Mouse (Mus musculus) frontal cortex, postnatal 25 days (tissue): ENCODE results near the gene Paqr7.
"Not testable (repeated sequence)": the region's sequence is repeated elsewhere in the genome, so short reads cannot be mapped to it uniquely, and the experiment has no call there.

Experiments
- DNase-seq, 2 experiments: peaks; one replicate each; pipeline ENCODE4 v3.0.0; 2022; ENCODE audit warnings: low spot score in 2 of 2

Gene Paqr7

GRCm38 (mm10) chr4:134473764-134474163 lies 22.7 kb upstream of the Paqr7 start:
- no peak for DNase-seq

GRCm38 (mm10) chr4:134474240-134474639 lies 22.3 kb upstream of the Paqr7 start:
- DNase-seq: no peak

- DNase-seq: no peak
Observed at GRCm38 (mm10) chr4:134476899-134477298, 19.6 kb upstream of the Paqr7 start.

DNA sequence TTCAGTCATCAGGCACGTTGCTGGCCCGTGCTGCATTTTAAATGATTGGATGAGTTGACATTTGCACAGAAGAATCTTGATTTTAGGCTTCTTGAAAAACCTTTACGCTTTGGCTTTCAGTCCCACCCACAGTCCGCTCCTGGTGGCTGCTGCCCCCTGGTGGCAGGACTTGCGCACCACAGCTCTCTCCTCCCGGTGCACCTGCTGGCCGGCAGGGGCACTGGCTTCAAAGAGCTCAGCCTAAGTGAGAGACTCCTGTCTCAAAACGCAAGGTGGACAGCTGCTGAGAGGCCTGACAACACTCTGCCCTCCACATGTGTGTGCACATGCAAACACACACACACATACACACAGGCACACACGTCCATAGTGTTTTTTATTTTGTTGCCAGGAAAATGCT lies 18.5 kb upstream of the Paqr7 start:
- peak; percentile 86 to 95 for DNase-seq

DNA sequence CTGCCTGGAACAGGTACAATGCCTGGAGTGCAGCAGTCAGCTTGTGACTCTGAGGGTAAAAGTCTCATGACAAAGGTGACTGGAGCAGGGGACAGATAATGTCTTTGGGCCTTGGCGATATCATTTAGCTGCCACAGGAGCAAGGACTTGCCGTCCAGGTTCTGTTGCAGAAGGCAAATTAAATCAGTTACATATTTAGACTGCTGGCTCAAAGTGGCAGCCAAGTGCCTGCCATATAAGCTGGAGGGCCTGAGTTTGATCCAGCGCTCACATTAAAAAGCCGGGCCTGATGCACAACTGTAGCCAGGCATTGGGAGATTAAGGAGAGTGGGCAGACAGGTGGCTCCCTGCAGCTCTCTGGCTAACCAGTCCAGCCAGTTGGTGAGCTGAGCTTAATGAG lies 16.7 kb upstream of the Paqr7 start:
- no peak for DNase-seq

DNA sequence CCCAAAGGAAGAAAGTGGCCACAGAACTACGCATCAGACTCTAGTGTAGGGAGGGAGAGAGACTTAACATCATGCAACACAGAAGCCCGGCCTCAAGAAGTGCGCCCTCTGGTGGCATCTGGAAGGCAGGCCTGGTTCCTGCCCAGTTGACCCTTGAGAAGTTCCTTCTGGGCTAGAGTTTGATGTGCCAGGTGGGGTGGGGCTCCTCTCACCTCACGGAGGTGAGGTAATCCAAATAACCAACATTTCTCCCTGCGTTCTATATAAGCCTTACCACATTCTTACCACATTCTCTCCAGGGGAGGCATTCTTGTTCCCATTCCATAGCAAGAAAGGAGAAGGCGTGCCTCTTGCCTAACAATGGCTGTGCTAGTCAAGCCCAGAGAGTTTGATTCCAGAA lies 15.6 kb upstream of the Paqr7 start:
- peak in 1 of 2 experiments; percentile 65 for DNase-seq

DNA sequence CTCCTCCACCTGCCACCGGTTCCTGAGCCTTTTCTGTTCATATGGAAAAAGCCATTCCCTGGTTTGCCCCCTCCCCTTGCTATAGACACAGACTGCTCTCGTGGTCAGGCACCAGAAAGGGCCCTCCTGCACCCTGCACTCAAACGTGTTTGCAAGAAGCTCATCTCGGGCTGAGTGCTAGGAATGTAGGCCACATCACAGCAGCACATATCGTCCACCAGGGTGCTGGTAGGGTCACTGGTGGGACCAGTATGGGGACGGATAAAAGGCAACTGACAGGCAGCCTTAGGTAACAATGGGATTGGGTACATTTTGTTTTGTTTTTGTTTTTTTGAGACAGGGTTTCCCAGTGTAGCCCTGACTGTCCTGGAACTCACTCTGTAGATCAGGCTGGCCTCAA lies 15.2 kb upstream of the Paqr7 start:
- no peak for DNase-seq

GRCm38 (mm10) chr4:134482442-134482841 lies 14.1 kb upstream of the Paqr7 start:
- DNase-seq: no peak

DNA sequence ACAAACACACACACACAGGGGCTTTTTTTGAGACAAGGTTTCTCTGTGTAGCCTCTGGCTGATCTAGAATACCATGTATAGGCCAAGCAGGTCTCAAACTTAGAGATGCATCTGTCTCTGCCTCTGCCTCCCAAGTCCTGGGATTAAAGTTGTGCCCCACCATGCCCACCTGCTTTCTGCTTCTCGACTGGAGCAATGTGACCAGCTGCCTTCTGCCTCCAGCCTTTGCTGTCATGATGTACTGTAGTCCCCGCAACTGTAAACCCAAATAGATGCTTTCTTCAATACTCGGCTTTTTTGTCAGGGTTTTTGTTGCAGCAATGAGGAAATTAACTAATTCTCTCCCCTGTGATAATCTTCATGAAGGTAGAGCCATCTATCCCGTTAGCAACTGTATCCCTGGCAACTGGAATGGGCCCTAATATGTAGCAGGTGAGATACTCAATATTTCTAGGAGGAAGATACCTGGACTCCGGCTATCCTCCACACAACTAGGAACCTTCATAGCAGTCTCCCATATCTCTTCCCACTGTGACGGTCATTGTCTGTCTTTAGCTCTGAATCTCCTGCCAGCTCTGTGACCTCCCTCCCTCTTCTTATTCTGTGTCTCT lies 13.3 kb upstream of the Paqr7 start:
- DNase-seq: no peak

DNA sequence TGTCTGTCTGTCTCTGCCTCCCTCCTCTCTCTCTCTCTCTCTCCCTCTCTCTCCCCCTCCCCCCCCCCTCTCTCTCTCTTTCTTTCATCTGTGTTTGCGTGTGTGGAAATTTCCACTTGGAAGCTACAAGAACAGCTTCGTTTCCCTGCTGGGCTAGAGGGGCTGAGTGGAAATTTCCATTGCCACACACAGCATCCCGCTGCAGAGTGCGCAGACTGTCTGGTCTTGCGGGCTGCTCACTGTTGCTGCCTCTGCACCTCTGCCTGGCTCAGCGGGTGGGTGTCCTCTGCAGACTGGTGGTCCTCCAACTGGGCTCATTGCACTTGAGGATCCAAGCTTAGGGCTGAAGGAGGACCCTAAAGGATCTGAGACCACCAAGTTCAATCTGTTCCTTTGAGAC lies 12.8 kb upstream of the Paqr7 start:
- DNase-seq: no peak

GRCm38 (mm10) chr4:134484231-134484630 lies 12.3 kb upstream of the Paqr7 start:
- DNase-seq: no peak

GRCm38 (mm10) chr4:134485151-134485900 lies 11.2 kb upstream of the Paqr7 start:
- DNase-seq: no peak

DNA sequence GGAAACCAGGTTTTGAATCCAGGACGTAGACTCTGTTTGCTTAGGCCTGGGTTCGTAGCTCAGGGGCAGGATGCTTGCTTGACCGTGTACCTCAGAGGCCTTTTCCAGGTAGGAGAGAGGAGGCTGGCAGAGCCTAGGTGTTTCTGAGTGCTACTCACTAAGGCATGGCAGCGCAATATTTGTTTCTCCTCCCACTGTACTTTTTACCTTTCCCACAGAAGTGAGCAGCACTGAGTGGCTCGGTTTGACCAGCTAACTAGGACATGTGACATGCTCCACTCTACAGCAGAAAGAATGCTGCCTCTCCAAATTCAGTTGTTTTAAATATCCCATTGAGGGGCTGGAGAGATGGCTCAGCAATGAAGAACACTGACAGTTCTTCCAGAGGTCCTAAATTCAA lies 8.3 kb upstream of the Paqr7 start:
- no peak for DNase-seq

GRCm38 (mm10) chr4:134489986-134490665 lies 6.4 kb upstream of the Paqr7 start:
- no peak for DNase-seq

DNA sequence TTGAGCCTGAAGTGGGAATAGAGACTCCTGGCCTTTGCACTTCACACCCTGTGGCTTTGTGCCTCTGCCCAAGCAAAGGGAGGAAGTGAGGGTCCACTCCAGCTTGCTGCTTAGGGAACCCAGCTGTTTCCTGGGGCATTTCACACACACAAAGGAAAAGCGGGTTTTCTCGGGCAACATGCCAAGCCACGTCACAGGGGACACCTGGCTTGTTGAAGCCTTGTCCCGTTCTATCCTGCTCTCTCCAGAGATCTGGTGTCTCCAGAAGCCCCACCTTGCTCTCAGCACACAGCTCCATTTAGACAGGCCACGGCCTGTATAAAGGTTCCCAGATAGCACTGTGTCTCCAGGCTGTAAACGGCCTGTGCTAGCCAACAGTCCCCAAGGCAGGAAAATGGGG lies 4.8 kb upstream of the Paqr7 start:
- no peak for DNase-seq

DNA sequence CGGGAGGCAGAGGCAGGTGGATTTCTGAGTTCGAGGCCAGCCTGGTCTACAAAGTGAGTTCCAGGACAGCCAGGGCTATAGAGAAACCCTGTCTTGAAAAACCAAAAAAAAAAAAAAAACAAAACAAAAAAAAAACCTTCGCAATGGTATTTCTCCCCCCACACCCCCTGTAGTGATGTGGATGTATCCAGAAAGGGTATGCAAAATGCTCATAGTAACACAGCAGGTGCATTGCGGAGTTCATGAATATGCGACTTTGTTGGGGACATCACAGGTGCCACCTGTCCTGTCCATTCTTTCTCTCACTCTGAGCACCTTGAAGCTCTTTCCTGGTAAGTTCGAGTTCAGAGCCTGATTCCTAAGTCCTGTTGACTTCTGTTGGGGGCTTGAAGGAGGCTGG lies 2.3 kb upstream of the Paqr7 start:
- DNase-seq: not testable (repeated sequence)

GRCm38 (mm10) chr4:134494780-134495545 lies 1.5 kb upstream of the Paqr7 start:
- no peak for DNase-seq

DNA sequence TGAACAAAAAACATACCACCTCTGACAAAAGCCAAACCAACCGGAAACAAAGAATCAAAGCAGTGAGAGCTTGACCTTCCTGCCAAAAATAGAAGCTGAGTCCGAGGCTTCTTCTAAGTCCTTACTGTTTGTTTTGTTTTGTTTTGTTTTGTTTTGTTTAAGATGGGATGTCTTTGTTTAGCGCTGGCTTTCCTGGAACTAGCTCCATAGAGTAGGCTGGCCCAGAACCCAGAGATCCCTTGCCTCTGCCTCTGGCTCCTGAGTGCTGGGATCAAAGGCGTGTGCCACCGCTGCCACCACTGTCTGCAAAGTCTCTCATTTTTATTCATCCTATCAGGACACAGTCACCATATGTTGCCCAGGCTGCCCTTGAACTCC lies 962 bp upstream of the Paqr7 start:
- DNase-seq: no peak

GRCm38 (mm10) chr4:134497223-134497622 lies 726 bp downstream of the Paqr7 start:
- no peak for DNase-seq

GRCm38 (mm10) chr4:134497986-134498731 lies 1.7 kb downstream of the Paqr7 start:
- DNase-seq: no peak

GRCm38 (mm10) chr4:134498983-134499382 lies 2.5 kb downstream of the Paqr7 start:
- not testable (repeated sequence) for DNase-seq

- DNase-seq: no peak
Observed at GRCm38 (mm10) chr4:134501095-134501494, 4.6 kb downstream of the Paqr7 start.
